Mouse (Mus musculus): ENCODE measurements around the gene Ifnar1. TPM values are rescaled to one million over a fixed set of nuclear protein-coding genes. Genes with fewer than 3 reads are reported as not detected.

The Ifnar1 gene
- polyA plus RNA-seq, 1 experiment: 31.3 TPM

- Histone ChIP-seq H3K9me3 (replicated peaks; ENCODE audit: control insufficient read depth, insufficient read depth, low read length, poor library complexity, severe bottlenecking) (peaks cover 3% of the 10 kb centered on the region), H3K27me3 (ENCODE audit: control insufficient read depth, insufficient read depth, low read length, poor library complexity, severe bottlenecking) (no peaks in the 10 kb centered on the region), H3K9ac (ENCODE audit: low read depth, poor library complexity, severe bottlenecking) (no peak overlapping the region), H3K4me1 (ENCODE audit: control insufficient read depth, insufficient read depth, low read length) (no peaks in the 10 kb centered on the region), H3K27ac (ENCODE audit: insufficient read depth, low read length) (no peak overlapping the region), H3K36me3 (ENCODE audit: control insufficient read depth, insufficient read depth, low read length, poor library complexity, severe bottlenecking) (no peaks in the 10 kb centered on the region), H3K4me3 (ENCODE audit: low read depth, low read length) (no peak overlapping the region)
- TF ChIP-seq POLR2A (IDR thresholded peaks at IDR 0.05; ENCODE audit: insufficient read depth, low read length) (no peak), CTCF (IDR thresholded peaks at IDR 0.05; ENCODE audit: low read depth, low read length) (no peak), EP300 (IDR thresholded peaks at IDR 0.05; ENCODE audit: insufficient read depth, low read depth, low read length) (no peak)
Measured at GRCm38 (mm10) chr16:91463400-91463799, 21.6 kb upstream of the Ifnar1 start.

- Histone ChIP-seq H3K27me3 (ENCODE audit: control insufficient read depth, insufficient read depth, low read length, poor library complexity, severe bottlenecking) (no peaks in the 10 kb centered on the region), H3K36me3 (ENCODE audit: control insufficient read depth, insufficient read depth, low read length, poor library complexity, severe bottlenecking) (no peaks in the 10 kb centered on the region), H3K27ac (ENCODE audit: insufficient read depth, low read length) (no peak overlapping the region), H3K4me3 (ENCODE audit: low read depth, low read length) (peak overlapping the region; percentile 92), H3K9me3 (replicated peaks; ENCODE audit: control insufficient read depth, insufficient read depth, low read length, poor library complexity, severe bottlenecking) (peaks cover 6% of the 10 kb centered on the region), H3K4me1 (ENCODE audit: control insufficient read depth, insufficient read depth, low read length) (no peaks in the 10 kb centered on the region), H3K9ac (ENCODE audit: low read depth, poor library complexity, severe bottlenecking) (peak overlapping the region; percentile 81)
- TF ChIP-seq EP300 (IDR thresholded peaks at IDR 0.05; ENCODE audit: insufficient read depth, low read depth, low read length) (no peak), CTCF (IDR thresholded peaks at IDR 0.05; ENCODE audit: low read depth, low read length) (no peak), POLR2A (IDR thresholded peaks at IDR 0.05; ENCODE audit: insufficient read depth, low read length) (no peak)
Measured at GRCm38 (mm10) chr16:91463836-91464400, 21.1 kb upstream of the Ifnar1 start.

- no peaks in the 10 kb centered on the region for H3K36me3 ChIP-seq (ENCODE audit: control insufficient read depth, insufficient read depth, low read length, poor library complexity, severe bottlenecking)
- no peaks in the 10 kb centered on the region for H3K4me1 ChIP-seq (ENCODE audit: control insufficient read depth, insufficient read depth, low read length)
- TF ChIP-seq EP300 (IDR thresholded peaks at IDR 0.05; ENCODE audit: insufficient read depth, low read depth, low read length) (no peak), POLR2A (IDR thresholded peaks at IDR 0.05; ENCODE audit: insufficient read depth, low read length) (peak; percentile 37)
- peak overlapping the region; percentile 81 for H3K9ac ChIP-seq (ENCODE audit: low read depth, poor library complexity, severe bottlenecking)
- H3K9me3 ChIP-seq (replicated peaks; ENCODE audit: control insufficient read depth, insufficient read depth, low read length, poor library complexity, severe bottlenecking): peaks cover 6% of the 10 kb centered on the region
- peak overlapping the region; percentile 92 for H3K4me3 ChIP-seq (ENCODE audit: low read depth, low read length)
- H3K27me3 ChIP-seq (ENCODE audit: control insufficient read depth, insufficient read depth, low read length, poor library complexity, severe bottlenecking): no peaks in the 10 kb centered on the region
- no peak overlapping the region for H3K27ac ChIP-seq (ENCODE audit: insufficient read depth, low read length)
Measured at GRCm38 (mm10) chr16:91464594-91465504, 20.2 kb upstream of the Ifnar1 start.

- H3K9me3 ChIP-seq (replicated peaks; ENCODE audit: control insufficient read depth, insufficient read depth, low read length, poor library complexity, severe bottlenecking): peaks cover 6% of the 10 kb centered on the region
- H3K9ac ChIP-seq (ENCODE audit: low read depth, poor library complexity, severe bottlenecking): peak overlapping the region; percentile 81
- H3K27ac ChIP-seq (ENCODE audit: insufficient read depth, low read length): no peak overlapping the region
- no peaks in the 10 kb centered on the region for H3K4me1 ChIP-seq (ENCODE audit: control insufficient read depth, insufficient read depth, low read length)
- no peak for TF ChIP-seq CTCF (IDR thresholded peaks at IDR 0.05; ENCODE audit: low read depth, low read length)
- TF ChIP-seq POLR2A (IDR thresholded peaks at IDR 0.05; ENCODE audit: insufficient read depth, low read length): no peak
- no peak for TF ChIP-seq EP300 (IDR thresholded peaks at IDR 0.05; ENCODE audit: insufficient read depth, low read depth, low read length)
- no peaks in the 10 kb centered on the region for H3K27me3 ChIP-seq (ENCODE audit: control insufficient read depth, insufficient read depth, low read length, poor library complexity, severe bottlenecking)
- H3K4me3 ChIP-seq (ENCODE audit: low read depth, low read length): peak overlapping the region; percentile 91
- H3K36me3 ChIP-seq (ENCODE audit: control insufficient read depth, insufficient read depth, low read length, poor library complexity, severe bottlenecking): no peaks in the 10 kb centered on the region
Measured at GRCm38 (mm10) chr16:91465505-91466240, 19.4 kb upstream of the Ifnar1 start.

- H3K36me3 ChIP-seq (ENCODE audit: control insufficient read depth, insufficient read depth, low read length, poor library complexity, severe bottlenecking): no peaks in the 10 kb centered on the region
- H3K4me3 ChIP-seq (ENCODE audit: low read depth, low read length): no peak overlapping the region
- TF ChIP-seq CTCF (IDR thresholded peaks at IDR 0.05; ENCODE audit: low read depth, low read length) (no peak), EP300 (IDR thresholded peaks at IDR 0.05; ENCODE audit: insufficient read depth, low read depth, low read length) (no peak), POLR2A (IDR thresholded peaks at IDR 0.05; ENCODE audit: insufficient read depth, low read length) (no peak)
- no peaks in the 10 kb centered on the region for H3K4me1 ChIP-seq (ENCODE audit: control insufficient read depth, insufficient read depth, low read length)
- no peaks in the 10 kb centered on the region for H3K27me3 ChIP-seq (ENCODE audit: control insufficient read depth, insufficient read depth, low read length, poor library complexity, severe bottlenecking)
- H3K9me3 ChIP-seq (replicated peaks; ENCODE audit: control insufficient read depth, insufficient read depth, low read length, poor library complexity, severe bottlenecking): peaks cover 6% of the 10 kb centered on the region
- no peak overlapping the region for H3K9ac ChIP-seq (ENCODE audit: low read depth, poor library complexity, severe bottlenecking)
- H3K27ac ChIP-seq (ENCODE audit: insufficient read depth, low read length): no peak overlapping the region
Measured at GRCm38 (mm10) chr16:91466566-91466965, 18.5 kb upstream of the Ifnar1 start.
